Mouse (Mus musculus): Measurements from ENCODE around the gene Lingo1. TPM values are rescaled to one million over a fixed set of nuclear protein-coding genes. Genes with fewer than 3 reads are reported as not detected.
A peak's percentile ranks its signal among the peaks of the same experiment; 100 is the strongest.

Lingo1 gene
- 1 to 10 TPM; 6.1 to 8.5 TPM for total RNA-seq (2021)
- long read RNA-seq, experiment 1, partial matches to known transcripts = 0 of 8 reads
- long read RNA-seq, experiment 1, other reads (novel, unspliced or antisense) = 6 of 8 reads
- long read RNA-seq, experiment 2, partial matches to known transcripts = 3 of 4 reads
- long read RNA-seq, experiment 2, other reads (novel, unspliced or antisense) = 0 of 4 reads

- DNase-seq (ENCODE audit: low spot score in 2 of 2) = no peak
Observed at GRCm38 (mm10) chr9:56795721-56796655, at the start of gene Lingo1. Lingo1 (minus strand) TSS chr9:56796468.

DNA sequence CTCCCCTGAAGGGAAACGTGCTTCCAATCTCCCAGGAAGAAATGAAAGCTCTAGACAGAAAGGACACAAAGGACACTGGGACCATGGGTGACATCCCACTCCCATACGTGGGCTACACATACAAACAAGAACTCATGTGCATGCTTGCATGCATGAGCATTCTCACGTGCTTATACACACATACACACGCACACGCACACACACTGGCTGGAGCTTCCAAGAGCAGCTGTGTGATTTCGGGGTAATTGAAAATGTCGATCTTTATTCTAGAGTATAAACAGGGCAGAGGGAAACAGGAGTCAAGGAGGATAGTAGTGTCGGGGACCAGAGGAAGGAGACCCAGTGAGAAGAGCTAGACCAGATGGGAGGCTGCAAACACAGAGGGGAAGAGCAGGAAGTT is 48.4 kb upstream of the Lingo1 start:
- DNase-seq (ENCODE audit: low spot score in 2 of 2) = no peak

GRCm38 (mm10) chr9:56843679-56844188 is 47.5 kb upstream of the Lingo1 start:
- DNase-seq (ENCODE audit: low spot score in 2 of 2) = peak in 1 of 2 experiments; percentile 51

DNA sequence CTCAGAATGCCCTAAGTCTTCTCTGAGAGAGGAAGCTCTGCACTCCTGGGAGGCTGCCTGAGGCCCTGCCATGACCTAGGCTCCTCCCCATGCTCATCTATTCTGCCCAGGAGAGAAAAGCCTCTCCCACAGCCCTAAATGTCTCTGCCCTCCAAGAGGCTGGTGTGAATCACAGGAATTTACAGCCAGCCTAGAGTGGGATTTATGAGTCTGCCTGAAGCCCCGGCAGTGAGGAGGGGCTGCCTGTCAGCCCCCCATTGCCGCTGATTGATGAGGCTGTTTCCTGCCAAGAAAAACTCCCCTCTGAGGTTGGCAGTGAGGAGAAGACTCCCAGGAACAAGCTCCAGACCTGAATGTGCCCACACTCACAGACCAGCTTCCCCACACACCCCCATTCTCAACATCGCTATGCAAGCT is 46.0 kb upstream of the Lingo1 start:
- DNase-seq (ENCODE audit: low spot score in 2 of 2) = no peak

DNA sequence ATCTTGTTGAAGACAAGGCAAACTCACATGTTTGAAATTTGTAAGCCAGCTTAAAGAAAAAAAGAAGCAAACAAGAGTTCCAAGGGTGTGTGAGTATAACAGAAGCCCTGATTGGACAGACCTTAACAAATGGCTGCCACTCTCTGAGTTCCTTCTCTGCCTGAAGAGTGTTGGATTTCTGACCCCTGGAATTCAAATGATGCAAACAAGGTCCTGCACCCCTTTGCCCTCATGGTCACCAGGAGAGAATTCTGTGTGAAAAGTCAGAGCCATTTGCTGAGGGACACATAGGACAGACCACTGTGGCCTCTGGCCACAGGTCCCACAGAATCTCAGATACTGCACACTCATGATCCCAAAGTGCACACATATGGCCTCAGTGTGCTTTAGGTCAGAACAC is 45.6 kb upstream of the Lingo1 start:
- DNase-seq (ENCODE audit: low spot score in 2 of 2) = no peak

- DNase-seq (ENCODE audit: low spot score in 2 of 2) = no peak
Observed at GRCm38 (mm10) chr9:56840721-56841120, 44.5 kb upstream of the Lingo1 start.

GRCm38 (mm10) chr9:56835152-56835551 is 38.9 kb upstream of the Lingo1 start:
- no peak for DNase-seq (ENCODE audit: low spot score in 2 of 2)

GRCm38 (mm10) chr9:56832900-56833299 is 36.6 kb upstream of the Lingo1 start:
- DNase-seq (ENCODE audit: low spot score in 2 of 2) = no peak

DNA sequence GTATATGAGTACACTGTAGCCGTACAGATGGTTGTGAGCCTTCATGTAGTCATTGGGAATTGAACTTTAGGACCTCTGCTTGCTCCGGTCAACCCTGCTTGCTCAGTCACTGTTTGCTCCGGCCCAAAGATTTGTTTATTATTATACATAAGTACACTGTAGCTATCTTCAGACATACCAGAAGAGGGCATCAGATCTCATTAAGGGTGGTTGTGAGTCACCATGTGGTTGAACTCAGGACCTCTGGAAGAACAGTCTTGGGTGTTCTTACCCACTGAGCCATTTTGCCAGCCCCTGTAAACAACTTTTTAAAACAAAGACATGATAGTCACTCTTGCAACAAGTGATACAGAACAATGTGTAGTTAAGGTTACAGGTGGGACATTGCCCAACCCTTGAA is 35.6 kb upstream of the Lingo1 start:
- DNase-seq (ENCODE audit: low spot score in 2 of 2) = no peak

GRCm38 (mm10) chr9:56830162-56830561 is 33.9 kb upstream of the Lingo1 start:
- no peak for DNase-seq (ENCODE audit: low spot score in 2 of 2)

GRCm38 (mm10) chr9:56828841-56829240 is 32.6 kb upstream of the Lingo1 start:
- DNase-seq (ENCODE audit: low spot score in 2 of 2) = no peak

GRCm38 (mm10) chr9:56828146-56828545 is 31.9 kb upstream of the Lingo1 start:
- no peak for DNase-seq (ENCODE audit: low spot score in 2 of 2)

GRCm38 (mm10) chr9:56825476-56826213 is 29.4 kb upstream of the Lingo1 start:
- no peak for DNase-seq (ENCODE audit: low spot score in 2 of 2)

DNA sequence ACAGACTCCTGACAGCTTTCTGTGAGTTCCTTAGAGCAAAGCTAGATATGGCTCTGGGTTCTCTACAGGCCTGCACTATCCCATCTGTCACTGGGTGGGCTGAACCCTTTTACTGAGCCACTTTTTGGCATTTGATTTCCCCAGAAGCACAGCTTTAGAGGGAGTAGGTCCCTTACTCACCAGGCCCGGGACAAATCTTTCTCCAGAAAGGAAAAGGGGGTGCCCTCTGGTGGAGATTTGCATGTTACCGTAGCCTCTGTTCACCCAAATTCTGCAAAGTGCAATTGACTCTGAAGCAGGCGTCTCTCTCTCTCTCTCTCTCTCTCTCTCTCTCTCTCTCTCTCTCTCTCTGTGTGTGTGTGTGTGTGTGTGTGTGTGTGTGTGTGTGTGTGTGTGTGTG is 28.6 kb upstream of the Lingo1 start:
- no peak for DNase-seq (ENCODE audit: low spot score in 2 of 2)

GRCm38 (mm10) chr9:56810916-56811315 is 14.6 kb upstream of the Lingo1 start:
- DNase-seq (ENCODE audit: low spot score in 2 of 2) = no peak

DNA sequence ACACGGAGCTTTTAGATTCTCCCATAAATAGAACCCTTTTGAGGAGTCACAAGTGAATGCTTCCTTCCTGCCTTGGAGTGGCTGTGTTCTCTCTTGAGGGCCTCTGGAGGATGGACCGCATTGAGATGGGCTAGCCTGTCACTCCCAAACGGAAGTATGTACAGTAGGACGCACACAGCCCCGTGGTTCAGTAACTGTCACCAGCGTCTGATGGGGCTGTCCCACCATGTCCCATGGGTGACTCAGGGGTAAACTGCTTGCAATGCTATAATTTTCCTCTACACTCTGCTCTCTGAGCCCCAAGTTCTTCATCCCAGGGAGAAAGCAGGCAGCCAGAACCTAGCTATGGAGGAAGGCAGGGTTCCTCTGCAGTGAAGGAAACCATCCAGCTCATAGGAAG is 11.7 kb upstream of the Lingo1 start:
- no peak for DNase-seq (ENCODE audit: low spot score in 2 of 2)

DNA sequence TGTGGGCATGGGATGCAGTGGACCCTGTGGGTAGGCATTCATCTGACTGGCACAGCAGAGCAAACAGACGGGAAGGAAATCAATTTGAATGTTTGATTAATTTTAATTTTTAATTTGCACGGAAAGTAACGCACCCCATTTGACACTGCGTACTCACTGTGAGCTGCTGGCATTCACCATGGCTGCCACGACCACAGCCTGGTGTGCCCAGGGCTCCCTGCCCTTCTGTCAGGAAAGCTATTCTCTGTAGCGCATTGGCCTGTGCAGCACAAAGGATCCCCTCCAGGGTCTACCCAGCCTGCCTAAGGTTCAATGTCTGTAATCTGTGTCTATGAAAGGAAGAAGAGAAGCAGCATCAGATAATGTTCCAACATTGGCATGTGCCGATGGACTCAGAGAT is 6.9 kb upstream of the Lingo1 start:
- no peak for DNase-seq (ENCODE audit: low spot score in 2 of 2)

DNA sequence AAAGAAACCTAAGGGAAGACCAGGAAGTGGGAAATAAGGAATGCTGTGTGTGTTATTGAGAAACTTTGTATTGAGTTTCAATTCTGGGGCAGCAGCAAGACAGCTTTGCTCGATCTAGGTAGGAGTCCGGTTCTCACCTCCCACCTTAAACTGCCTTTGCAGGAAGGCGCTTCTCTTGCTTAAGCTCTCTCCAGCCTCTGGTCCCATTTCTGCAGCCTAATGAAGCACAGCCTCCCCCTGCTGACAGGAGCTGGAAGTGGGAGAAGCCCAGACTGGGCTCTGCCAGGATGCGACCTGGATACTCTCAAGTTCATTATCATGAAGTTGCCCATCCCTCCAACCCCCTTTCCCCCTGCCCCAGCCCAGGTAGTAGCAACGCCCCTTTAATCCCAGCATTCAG is 1.6 kb upstream of the Lingo1 start:
- peak in 1 of 2 experiments; percentile 43 for DNase-seq (ENCODE audit: low spot score in 2 of 2)

DNA sequence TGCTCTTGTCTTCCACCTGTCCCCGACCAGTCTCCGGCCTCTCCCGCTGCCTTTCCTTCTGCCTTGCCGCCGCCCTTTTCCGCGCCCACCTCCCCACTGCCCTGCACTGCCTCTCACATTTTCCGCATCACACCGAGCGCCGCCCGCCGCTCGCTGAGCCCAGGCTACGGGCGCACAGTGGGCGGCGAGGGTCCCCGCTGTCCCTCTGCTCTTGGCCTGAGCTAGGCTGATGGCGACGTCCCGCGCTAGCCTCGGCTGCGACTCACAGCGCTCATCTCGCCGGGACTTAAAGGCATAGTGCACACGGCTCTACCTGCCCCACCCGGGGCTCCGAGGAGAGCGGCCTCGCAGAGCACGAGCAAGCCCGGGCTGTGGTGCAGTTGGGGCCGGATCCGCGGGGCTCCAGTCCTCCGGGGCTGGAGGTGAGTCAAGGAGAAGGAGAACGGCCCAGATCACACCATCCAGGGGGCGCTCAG is 426 bp upstream of the Lingo1 start:
- no peak for DNase-seq (ENCODE audit: low spot score in 2 of 2)

- no peak for DNase-seq (ENCODE audit: low spot score in 2 of 2)
Observed at GRCm38 (mm10) chr9:56791696-56792261, 4.5 kb downstream of the Lingo1 start.

GRCm38 (mm10) chr9:56784576-56784975 is 11.7 kb downstream of the Lingo1 start:
- no peak for DNase-seq (ENCODE audit: low spot score in 2 of 2)
